Mouse (Mus musculus): ENCODE data around the gene Meltf. TPM values are rescaled to one million over a fixed set of nuclear protein-coding genes. Genes with fewer than 3 reads are reported as not detected.

Gene Meltf
- polyA plus RNA-seq, 1 experiment = 0.43 TPM

GRCm38 (mm10) chr16:31844246-31844645 lies 34.4 kb upstream of the Meltf start:
- TF ChIP-seq CTCF (IDR thresholded peaks at IDR 0.05; ENCODE audit: borderline replicate concordance, control insufficient read depth, extremely low read depth, insufficient read depth, low read length, poor library complexity) = no peak
- no peak for TF ChIP-seq POLR2A (IDR thresholded peaks at IDR 0.05; ENCODE audit: control insufficient read depth, extremely low read depth, insufficient read depth, low read length, poor library complexity)
- H3K27ac ChIP-seq (ENCODE audit: control insufficient read depth, insufficient read depth, low read length) = no peak overlapping the region
- H3K4me3 ChIP-seq (ENCODE audit: control insufficient read depth, insufficient read depth, low read length) = no peak overlapping the region
- over 99% methylated on average over 3 of the region's 3 CpGs for WGBS
- no peaks in the 10 kb centered on the region for H3K4me1 ChIP-seq (replicated peaks; ENCODE audit: control insufficient read depth, insufficient read depth, low read length)
- H3K36me3 ChIP-seq (ENCODE audit: control insufficient read depth, insufficient read depth, low read length) = no peaks in the 10 kb centered on the region
- no peak for DNase-seq
- no peaks in the 10 kb centered on the region for H3K27me3 ChIP-seq (ENCODE audit: control insufficient read depth, insufficient read depth, low read length)

- H3K27me3 ChIP-seq (ENCODE audit: control insufficient read depth, insufficient read depth, low read length) = no peaks in the 10 kb centered on the region
- H3K4me3 ChIP-seq (ENCODE audit: control insufficient read depth, insufficient read depth, low read length) = no peak overlapping the region
- H3K4me1 ChIP-seq (replicated peaks; ENCODE audit: control insufficient read depth, insufficient read depth, low read length) = no peaks in the 10 kb centered on the region
- H3K27ac ChIP-seq (ENCODE audit: control insufficient read depth, insufficient read depth, low read length) = no peak overlapping the region
- WGBS = 97% methylated on average over 10 of the region's 10 CpGs
- TF ChIP-seq POLR2A (IDR thresholded peaks at IDR 0.05; ENCODE audit: control insufficient read depth, extremely low read depth, insufficient read depth, low read length, poor library complexity) (no peak), CTCF (IDR thresholded peaks at IDR 0.05; ENCODE audit: borderline replicate concordance, control insufficient read depth, extremely low read depth, insufficient read depth, low read length, poor library complexity) (no peak)
- H3K36me3 ChIP-seq (ENCODE audit: control insufficient read depth, insufficient read depth, low read length) = no peaks in the 10 kb centered on the region
- DNase-seq = no peak
Measured at GRCm38 (mm10) chr16:31846763-31847162, 31.8 kb upstream of the Meltf start.

- Histone ChIP-seq H3K36me3 (ENCODE audit: control insufficient read depth, insufficient read depth, low read length) (peaks cover 39% of the 10 kb centered on the region), H3K4me1 (replicated peaks; ENCODE audit: control insufficient read depth, insufficient read depth, low read length) (no peaks in the 10 kb centered on the region), H3K4me3 (ENCODE audit: control insufficient read depth, insufficient read depth, low read length) (no peak overlapping the region), H3K27me3 (ENCODE audit: control insufficient read depth, insufficient read depth, low read length) (no peaks in the 10 kb centered on the region), H3K27ac (ENCODE audit: control insufficient read depth, insufficient read depth, low read length) (no peak overlapping the region)
- TF ChIP-seq CTCF (IDR thresholded peaks at IDR 0.05; ENCODE audit: borderline replicate concordance, control insufficient read depth, extremely low read depth, insufficient read depth, low read length, poor library complexity) = no peak
- TF ChIP-seq POLR2A (IDR thresholded peaks at IDR 0.05; ENCODE audit: control insufficient read depth, extremely low read depth, insufficient read depth, low read length, poor library complexity) = no peak
- DNase-seq = no peak
- WGBS = 97% methylated on average over 5 of the region's 5 CpGs
Measured at GRCm38 (mm10) chr16:31863920-31864319, 14.7 kb upstream of the Meltf start.

- DNase-seq = no peak
- Histone ChIP-seq H3K27ac (ENCODE audit: control insufficient read depth, insufficient read depth, low read length) (no peak overlapping the region), H3K4me1 (replicated peaks; ENCODE audit: control insufficient read depth, insufficient read depth, low read length) (no peaks in the 10 kb centered on the region), H3K27me3 (ENCODE audit: control insufficient read depth, insufficient read depth, low read length) (no peaks in the 10 kb centered on the region), H3K36me3 (ENCODE audit: control insufficient read depth, insufficient read depth, low read length) (peaks cover 33% of the 10 kb centered on the region), H3K4me3 (ENCODE audit: control insufficient read depth, insufficient read depth, low read length) (no peak overlapping the region)
- TF ChIP-seq CTCF (IDR thresholded peaks at IDR 0.05; ENCODE audit: borderline replicate concordance, control insufficient read depth, extremely low read depth, insufficient read depth, low read length, poor library complexity) (no peak), POLR2A (IDR thresholded peaks at IDR 0.05; ENCODE audit: control insufficient read depth, extremely low read depth, insufficient read depth, low read length, poor library complexity) (no peak)
- WGBS = 89% methylated on average over 3 of the region's 3 CpGs
Measured at GRCm38 (mm10) chr16:31865242-31865641, 13.4 kb upstream of the Meltf start.

- Histone ChIP-seq H3K4me3 (ENCODE audit: control insufficient read depth, insufficient read depth, low read length) (no peak overlapping the region), H3K4me1 (replicated peaks; ENCODE audit: control insufficient read depth, insufficient read depth, low read length) (no peaks in the 10 kb centered on the region), H3K36me3 (ENCODE audit: control insufficient read depth, insufficient read depth, low read length) (peaks cover 28% of the 10 kb centered on the region), H3K27me3 (ENCODE audit: control insufficient read depth, insufficient read depth, low read length) (no peaks in the 10 kb centered on the region), H3K27ac (ENCODE audit: control insufficient read depth, insufficient read depth, low read length) (no peak overlapping the region)
- WGBS = 81% methylated on average over 3 of the region's 3 CpGs
- TF ChIP-seq CTCF (IDR thresholded peaks at IDR 0.05; ENCODE audit: borderline replicate concordance, control insufficient read depth, extremely low read depth, insufficient read depth, low read length, poor library complexity) (no peak), POLR2A (IDR thresholded peaks at IDR 0.05; ENCODE audit: control insufficient read depth, extremely low read depth, insufficient read depth, low read length, poor library complexity) (no peak)
- DNase-seq = no peak
Measured at GRCm38 (mm10) chr16:31866911-31867310, 11.7 kb upstream of the Meltf start.

GRCm38 (mm10) chr16:31867736-31868135 lies 10.9 kb upstream of the Meltf start:
- DNase-seq = no peak
- Histone ChIP-seq H3K4me3 (ENCODE audit: control insufficient read depth, insufficient read depth, low read length) (no peak overlapping the region), H3K27me3 (ENCODE audit: control insufficient read depth, insufficient read depth, low read length) (no peaks in the 10 kb centered on the region), H3K27ac (ENCODE audit: control insufficient read depth, insufficient read depth, low read length) (no peak overlapping the region), H3K36me3 (ENCODE audit: control insufficient read depth, insufficient read depth, low read length) (peaks cover 28% of the 10 kb centered on the region), H3K4me1 (replicated peaks; ENCODE audit: control insufficient read depth, insufficient read depth, low read length) (no peaks in the 10 kb centered on the region)
- 93% methylated on average over 4 of the region's 4 CpGs for WGBS
- TF ChIP-seq CTCF (IDR thresholded peaks at IDR 0.05; ENCODE audit: borderline replicate concordance, control insufficient read depth, extremely low read depth, insufficient read depth, low read length, poor library complexity) = no peak
- TF ChIP-seq POLR2A (IDR thresholded peaks at IDR 0.05; ENCODE audit: control insufficient read depth, extremely low read depth, insufficient read depth, low read length, poor library complexity) = no peak

GRCm38 (mm10) chr16:31873721-31874120 lies 4.9 kb upstream of the Meltf start:
- 95% methylated on average over 8 of the region's 8 CpGs for WGBS
- TF ChIP-seq POLR2A (IDR thresholded peaks at IDR 0.05; ENCODE audit: control insufficient read depth, extremely low read depth, insufficient read depth, low read length, poor library complexity) (no peak), CTCF (IDR thresholded peaks at IDR 0.05; ENCODE audit: borderline replicate concordance, control insufficient read depth, extremely low read depth, insufficient read depth, low read length, poor library complexity) (no peak)
- H3K27me3 ChIP-seq (ENCODE audit: control insufficient read depth, insufficient read depth, low read length) = no peaks in the 10 kb centered on the region
- no peaks in the 10 kb centered on the region for H3K36me3 ChIP-seq (ENCODE audit: control insufficient read depth, insufficient read depth, low read length)
- no peak overlapping the region for H3K4me3 ChIP-seq (ENCODE audit: control insufficient read depth, insufficient read depth, low read length)
- DNase-seq = no peak
- no peak overlapping the region for H3K27ac ChIP-seq (ENCODE audit: control insufficient read depth, insufficient read depth, low read length)
- no peaks in the 10 kb centered on the region for H3K4me1 ChIP-seq (replicated peaks; ENCODE audit: control insufficient read depth, insufficient read depth, low read length)
